Mouse (Mus musculus) lung, postnatal 0 days (tissue): ENCODE measurements around the gene Ccdc88c.

Source experiments
- CTCF ChIP-seq: IDR thresholded peaks from 2 replicates; pipeline ENCODE4 v1.5.1; 2016; ENCODE audit warnings: antibody characterized with exemption, mild to moderate bottlenecking
- EP300 ChIP-seq: IDR thresholded peaks from 2 replicates; pipeline ENCODE4 v1.6.1; 2016; ENCODE audit warnings: antibody characterized with exemption, mild to moderate bottlenecking, control low read depth

- TF ChIP-seq CTCF = no peak
- TF ChIP-seq EP300 = no peak
Measured at GRCm38 (mm10) chr12:100990291-100990690, 38.6 kb downstream of the Ccdc88c start.
